Mouse (Mus musculus) thymus, postnatal 10 days (tissue): ENCODE results near the gene Lfng.

ENCODE experiments used
- DNase-seq, 2 experiments: peaks; one replicate each; pipeline ENCODE4 v3.0.0; 2021; ENCODE audit warnings: low spot score in 2 of 2

The Lfng gene

GRCm38 (mm10) chr5:140615321-140616109 lies 8.4 kb downstream of the Lfng start:
- no peak for DNase-seq

- DNase-seq: no peak
These were observed 9.0 kb downstream of the Lfng start for GRCm38 (mm10) chr5:140616110-140616503.

DNA sequence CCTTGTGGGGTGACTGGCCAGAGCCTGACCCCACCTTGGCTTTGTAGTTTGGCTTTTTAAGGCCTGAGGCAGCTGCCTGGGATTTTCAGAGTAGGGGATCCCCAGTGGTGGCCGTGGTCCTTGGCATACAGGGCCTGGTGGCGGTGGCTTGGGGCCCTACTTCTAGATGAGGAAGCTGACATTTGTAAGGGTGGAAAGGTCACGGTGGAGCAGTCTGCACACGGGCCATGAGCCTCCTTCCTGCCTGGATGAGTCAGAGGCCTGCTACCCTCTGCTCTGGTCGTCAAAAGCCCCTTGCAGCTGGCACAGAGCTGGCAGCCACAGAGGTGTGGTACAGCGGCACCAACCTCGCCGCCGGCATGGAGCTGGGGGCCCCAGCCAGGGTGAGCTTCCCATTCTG lies 9.6 kb downstream of the Lfng start:
- DNase-seq: peak; percentile 39 to 44

DNA sequence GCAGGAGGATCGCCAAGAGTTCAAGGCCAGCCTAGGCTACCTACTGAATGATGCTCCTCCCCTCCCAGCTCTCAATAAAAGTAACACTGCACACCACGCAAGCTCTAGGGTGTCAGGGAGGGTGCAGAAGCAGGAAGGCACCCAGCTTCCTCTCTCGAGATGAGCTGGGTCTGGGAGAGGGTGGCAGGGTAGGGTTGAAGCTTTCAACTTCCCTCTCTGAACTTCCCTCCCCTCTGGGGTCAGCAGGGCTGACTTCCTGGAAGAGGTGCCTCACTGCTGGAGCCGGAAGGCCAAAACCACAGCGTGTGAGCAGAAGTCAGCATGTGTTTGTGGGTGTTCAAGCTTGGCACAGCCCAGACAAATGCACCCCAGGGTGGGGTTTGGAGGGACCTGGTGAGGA lies 10.6 kb downstream of the Lfng start:
- peak; percentile 62 to 71 for DNase-seq

DNA sequence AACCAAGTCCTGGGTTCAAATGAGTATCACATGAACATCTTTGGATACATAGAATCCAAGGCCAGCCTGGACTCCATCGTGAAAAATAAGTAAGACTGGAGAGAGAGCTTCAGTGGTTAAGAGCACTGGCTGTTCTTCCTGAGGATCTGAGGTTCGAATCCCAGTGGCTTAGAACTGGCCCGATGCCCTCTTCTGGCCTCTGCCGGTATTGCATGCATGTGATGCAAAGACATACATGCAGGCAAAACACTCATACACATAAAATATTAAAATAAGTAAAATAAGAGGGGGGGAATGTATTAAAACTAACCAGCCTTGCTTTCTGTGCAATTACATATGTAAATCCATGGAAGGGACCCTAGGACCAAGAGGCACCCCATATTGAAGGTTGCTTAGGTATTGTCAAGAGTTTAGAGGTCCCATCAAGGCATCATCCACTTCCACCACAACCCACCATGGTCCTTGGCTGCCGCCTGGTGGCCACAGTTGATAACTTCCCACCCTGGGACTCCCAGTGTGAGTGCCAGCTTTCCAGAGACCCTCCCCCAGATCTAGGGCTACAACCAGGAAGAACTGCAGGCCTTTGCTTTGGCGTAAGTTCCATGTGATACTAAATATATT lies 12.1 kb downstream of the Lfng start:
- peak; percentile 78 to 89 for DNase-seq

DNA sequence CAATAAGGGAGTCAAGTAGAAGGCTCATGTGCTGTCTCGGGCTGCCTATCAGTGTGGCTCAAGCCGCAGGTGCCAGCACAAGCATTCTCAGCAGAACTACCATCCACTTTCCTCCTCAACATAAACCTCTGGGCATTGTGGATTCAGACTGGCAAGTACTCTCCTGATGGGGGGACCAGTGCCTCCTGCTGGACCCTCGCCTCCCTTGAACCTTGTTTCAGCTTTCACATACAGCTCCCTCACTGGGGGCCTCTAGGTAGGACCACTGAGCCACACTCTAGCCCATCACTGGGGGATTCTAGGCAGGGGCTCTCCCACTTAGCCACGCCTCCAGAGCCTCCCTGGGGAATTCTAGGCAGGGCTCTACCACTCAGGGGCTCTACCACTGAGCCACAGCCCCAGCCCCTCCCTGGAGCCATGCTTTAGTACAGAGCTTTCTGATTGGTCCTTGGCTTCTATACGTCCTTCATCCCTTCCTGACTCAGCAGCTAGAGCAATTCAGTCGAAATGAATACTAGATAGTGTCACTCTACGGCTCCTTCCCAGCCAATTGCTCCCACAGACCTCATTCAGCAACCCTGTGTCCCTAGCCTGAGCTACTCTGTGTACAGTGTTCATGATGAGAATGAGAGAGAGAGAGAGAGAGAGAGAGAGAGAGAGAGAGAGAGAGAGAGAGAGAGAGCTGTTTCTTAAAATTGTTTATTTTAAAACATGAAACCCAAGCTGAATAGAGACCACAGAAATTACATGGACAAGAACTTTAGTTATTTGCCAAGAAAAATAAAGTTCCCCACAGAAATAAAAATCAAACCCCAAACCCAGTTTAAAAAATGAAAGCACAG lies 13.0 kb downstream of the Lfng start:
- no peak for DNase-seq

GRCm38 (mm10) chr5:140621092-140621491 lies 14.0 kb downstream of the Lfng start:
- no peak for DNase-seq

GRCm38 (mm10) chr5:140621517-140621916 lies 14.4 kb downstream of the Lfng start:
- DNase-seq: no peak

DNA sequence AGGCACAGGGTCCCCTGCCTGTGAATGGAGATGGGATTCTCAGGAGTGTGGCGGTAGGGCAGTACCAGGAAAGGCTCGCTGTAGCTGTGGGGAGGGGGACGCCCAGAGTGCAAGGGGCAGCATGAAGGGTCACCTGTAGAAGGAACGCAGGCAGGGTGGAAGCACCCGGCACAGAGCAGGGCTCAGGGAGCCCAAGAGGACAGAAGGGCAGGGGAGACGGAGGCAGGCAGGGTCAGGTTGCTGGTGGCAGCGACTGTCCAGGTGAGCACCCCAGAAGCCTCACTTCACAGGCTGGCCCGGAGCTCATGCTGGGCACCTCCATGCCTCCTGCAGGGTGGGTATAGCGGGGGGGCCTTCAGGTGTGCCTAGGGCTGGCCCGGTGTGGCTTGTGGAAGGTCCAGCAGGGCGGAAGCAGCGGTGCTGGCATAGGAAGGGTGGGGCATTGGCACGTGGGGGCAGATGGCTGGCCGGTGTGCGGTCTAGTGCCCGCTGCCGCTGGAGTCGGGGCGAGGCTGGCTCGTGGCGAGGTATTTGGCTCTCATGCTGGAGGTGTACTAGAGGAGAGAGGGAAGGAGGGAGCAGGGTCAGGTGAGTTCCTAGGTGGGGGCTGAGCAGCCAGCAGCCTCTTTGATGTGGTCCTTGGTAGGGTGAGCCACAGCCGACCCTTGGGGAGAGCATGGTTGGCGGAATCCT lies 16.0 kb downstream of the Lfng start:
- no peak for DNase-seq

GRCm38 (mm10) chr5:140623791-140624190 lies 16.7 kb downstream of the Lfng start:
- no peak for DNase-seq

GRCm38 (mm10) chr5:140624238-140624637 lies 17.1 kb downstream of the Lfng start:
- no peak for DNase-seq

- no peak for DNase-seq
These were observed 17.8 kb downstream of the Lfng start for GRCm38 (mm10) chr5:140624961-140625360.

DNA sequence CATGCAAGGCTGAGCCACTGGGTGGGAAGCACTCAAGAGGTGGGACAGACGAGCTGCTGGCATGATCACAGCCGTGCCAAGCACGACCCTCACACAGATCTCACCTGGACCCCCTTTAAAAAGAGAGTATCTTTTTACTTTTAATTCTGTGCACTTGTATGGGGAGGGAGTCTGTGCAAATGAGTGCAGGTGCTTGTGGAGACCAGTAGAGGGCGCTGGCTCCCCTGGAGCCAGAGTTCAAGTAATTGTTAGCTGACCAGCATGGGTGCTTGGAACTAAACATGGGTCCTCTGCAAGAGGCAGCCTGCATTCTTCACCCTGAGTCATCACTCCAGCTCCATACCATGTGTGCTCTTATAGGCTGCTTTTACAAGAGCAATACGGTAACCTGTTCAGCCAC lies 20.5 kb downstream of the Lfng start:
- no peak for DNase-seq

DNA sequence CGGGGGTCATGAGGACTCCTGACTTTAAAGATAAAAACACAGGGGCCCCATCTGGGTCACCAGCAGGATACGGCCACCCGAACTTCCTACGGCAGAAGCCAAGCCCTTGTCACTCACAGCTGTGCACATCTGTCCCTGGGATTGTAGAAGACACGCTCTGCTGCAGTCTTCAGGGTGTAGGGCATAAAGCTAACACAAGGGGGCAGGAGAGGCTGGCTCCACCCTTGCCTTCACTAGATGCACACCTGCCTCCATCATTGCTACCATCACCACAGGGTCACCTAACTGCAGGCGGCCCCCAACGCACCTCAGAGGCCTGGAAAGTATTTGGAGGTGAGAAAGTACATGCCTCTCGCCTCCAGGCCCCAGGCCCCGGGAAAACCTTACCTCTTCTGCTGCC lies 21.9 kb downstream of the Lfng start:
- DNase-seq: peak in 1 of 2 experiments; percentile 47

DNA sequence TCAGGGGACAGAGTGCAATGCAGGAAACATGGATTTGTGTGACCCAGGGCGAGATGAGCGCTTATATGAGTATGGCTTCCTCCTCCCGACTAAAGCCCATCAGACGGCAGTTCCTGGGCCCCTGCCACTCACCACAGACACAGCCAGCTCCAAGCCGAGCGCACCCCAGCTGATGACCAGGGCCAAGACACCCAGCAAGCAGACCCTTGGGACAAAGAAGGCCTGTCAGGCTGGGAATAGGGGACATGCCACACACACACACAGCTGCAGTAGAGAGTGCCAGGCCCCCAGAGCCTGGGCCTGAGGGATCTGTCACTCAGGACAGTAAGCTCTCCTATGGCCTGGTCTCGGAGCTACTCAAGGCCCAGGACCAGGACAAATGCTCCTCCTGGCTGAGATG lies 26.3 kb downstream of the Lfng start:
- no peak for DNase-seq

GRCm38 (mm10) chr5:140634798-140635722 lies 27.9 kb downstream of the Lfng start:
- no peak for DNase-seq

DNA sequence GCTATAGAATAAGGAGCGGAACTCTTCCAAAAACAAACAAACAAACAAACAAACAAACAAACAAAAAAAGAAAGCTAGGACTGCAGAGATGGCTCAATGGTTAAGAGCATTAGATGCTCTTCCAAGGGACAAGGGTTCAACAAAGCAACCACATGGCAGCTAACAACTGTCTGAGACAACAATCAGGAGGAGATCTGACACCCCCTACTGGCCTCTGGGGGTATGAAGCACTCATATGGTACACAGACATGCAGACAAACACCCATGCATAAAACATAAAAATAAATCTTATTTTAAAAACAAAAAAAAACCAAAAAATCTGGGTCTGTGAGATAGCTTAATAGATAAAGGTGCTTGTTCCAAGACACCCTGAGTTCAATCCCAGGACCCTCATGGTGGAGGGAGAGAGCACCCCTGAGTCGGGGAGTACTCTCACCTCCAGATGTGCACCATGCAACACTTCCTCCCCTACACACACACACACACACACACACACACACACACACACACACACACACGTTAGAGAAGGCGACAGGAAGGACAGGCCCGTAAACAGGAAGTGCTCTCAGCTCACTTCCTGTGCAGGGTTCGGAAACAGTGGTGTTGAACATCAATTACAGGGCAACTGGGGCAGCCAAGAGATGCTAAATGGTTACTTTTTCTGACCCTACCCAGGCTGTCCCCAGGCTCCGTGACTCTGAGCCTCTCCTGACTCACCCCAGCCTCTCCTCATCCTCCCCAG lies 29.4 kb downstream of the Lfng start:
- peak; percentile 32 to 39 for DNase-seq

GRCm38 (mm10) chr5:140637058-140637410 lies 29.9 kb downstream of the Lfng start:
- DNase-seq: no peak

DNA sequence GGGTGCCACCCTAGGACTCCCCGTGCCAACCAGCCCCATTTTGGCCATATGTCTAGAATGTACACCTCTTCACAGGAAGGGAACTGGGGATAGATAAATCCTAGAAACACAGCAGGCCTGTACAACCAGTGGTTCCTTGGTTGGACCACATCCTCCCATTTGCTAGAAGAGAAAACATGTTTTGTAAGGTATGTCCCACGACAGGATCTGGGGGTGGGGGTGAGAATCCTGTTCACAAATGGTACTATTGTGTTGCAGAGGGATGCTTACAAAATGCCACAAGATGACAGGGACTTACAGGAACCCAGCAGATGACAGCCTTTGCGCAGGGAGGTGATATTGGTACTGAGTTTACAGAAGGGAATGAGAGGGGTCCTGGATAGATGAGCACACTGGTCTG lies 30.9 kb downstream of the Lfng start:
- DNase-seq: no peak

DNA sequence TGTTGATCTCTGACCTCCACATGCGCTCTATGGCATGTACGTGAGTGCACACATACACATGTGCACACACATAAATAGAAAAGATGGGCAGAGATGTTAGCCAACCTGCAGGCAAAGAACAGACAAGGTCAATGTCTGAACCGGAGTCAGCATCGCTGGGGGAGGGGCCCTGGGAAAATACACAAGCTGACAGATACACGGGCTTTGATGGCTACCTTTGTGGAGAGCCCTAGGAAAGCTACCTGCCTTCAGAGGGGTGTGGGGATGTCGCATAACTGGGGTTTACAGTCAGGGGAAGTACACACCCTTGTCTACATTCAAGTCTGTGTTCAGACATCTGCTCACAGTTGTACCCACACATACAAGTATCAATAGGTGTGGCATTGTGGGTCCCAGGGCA lies 31.4 kb downstream of the Lfng start:
- DNase-seq: no peak
